Mouse (Mus musculus): ENCODE data around the gene Sept9. TPM values are rescaled to one million over a fixed set of nuclear protein-coding genes. Genes with fewer than 3 reads are reported as not detected.
A peak's percentile ranks its signal among the peaks of the same experiment; 100 is the strongest.

The Sept9 gene
- polyA plus RNA-seq, 1 experiment from 2014 or later, result 186 TPM

GRCm38 (mm10) chr11:117255108-117255489 lies 55.6 kb downstream of the Sept9 start:
- Histone ChIP-seq H3K4me3 (no peak overlapping the region), H3K27me3 (ENCODE audit: low read depth, poor library complexity, severe bottlenecking) (0 out of 2 replicates have a peak, but pooled peaks cover 3% of the 10 kb centered on the region), H3K4me1 (peaks cover 23% of the 10 kb centered on the region), H3K9me3 (replicated peaks) (no peaks in the 10 kb centered on the region), H3K36me3 (no peaks in the 10 kb centered on the region), H3K27ac (replicated peaks) (no peak overlapping the region)
- WGBS, result 89% methylated on average over 3 of the region's 3 CpGs
- DNase-seq (ENCODE audit: low spot score), result no peak

- no peak overlapping the region for H3K4me3 ChIP-seq
- 0 out of 2 replicates have a peak, but pooled peaks cover 3% of the 10 kb centered on the region for H3K27me3 ChIP-seq (ENCODE audit: low read depth, poor library complexity, severe bottlenecking)
- H3K27ac ChIP-seq (replicated peaks), result no peak overlapping the region; the same call in 1 of the 2 replicates
- no peak for DNase-seq (ENCODE audit: low spot score)
- H3K9me3 ChIP-seq (replicated peaks), result no peaks in the 10 kb centered on the region
- 70% methylated on average over 9 of the region's 9 CpGs for WGBS
- H3K36me3 ChIP-seq, result no peaks in the 10 kb centered on the region
- peaks cover 25% of the 10 kb centered on the region for H3K4me1 ChIP-seq
Observed at GRCm38 (mm10) chr11:117256088-117256487, 56.6 kb downstream of the Sept9 start.

GRCm38 (mm10) chr11:117256840-117257239 lies 57.4 kb downstream of the Sept9 start:
- H3K9me3 ChIP-seq (replicated peaks), result no peaks in the 10 kb centered on the region
- 96% methylated on average over 6 of the region's 6 CpGs for WGBS

GRCm38 (mm10) chr11:117257266-117257665 lies 57.8 kb downstream of the Sept9 start:
- Histone ChIP-seq H3K4me1 (peaks cover 24% of the 10 kb centered on the region), H3K27ac (replicated peaks) (no peak overlapping the region), H3K27me3 (ENCODE audit: low read depth, poor library complexity, severe bottlenecking) (0 out of 2 replicates have a peak, but pooled peaks cover 3% of the 10 kb centered on the region), H3K36me3 (no peaks in the 10 kb centered on the region), H3K4me3 (no peak overlapping the region), H3K9me3 (replicated peaks) (no peaks in the 10 kb centered on the region)
- 89% methylated on average over 1 of the region's 1 CpGs for WGBS
- DNase-seq (ENCODE audit: low spot score), result no peak

More at GRCm38 (mm10) chr11:117256840-117257239, 57.4 kb downstream of the Sept9 start:
- Histone ChIP-seq H3K4me1 (peaks cover 24% of the 10 kb centered on the region), H3K4me3 (no peak overlapping the region), H3K27ac (replicated peaks) (no peak overlapping the region), H3K36me3 (no peaks in the 10 kb centered on the region), H3K27me3 (ENCODE audit: low read depth, poor library complexity, severe bottlenecking) (0 out of 2 replicates have a peak, but pooled peaks cover 3% of the 10 kb centered on the region)
- no peak for DNase-seq (ENCODE audit: low spot score)

GRCm38 (mm10) chr11:117257842-117258241 lies 58.4 kb downstream of the Sept9 start:
- H3K4me1 ChIP-seq, result peaks cover 24% of the 10 kb centered on the region
- no peak overlapping the region for H3K4me3 ChIP-seq
- no peak for DNase-seq (ENCODE audit: low spot score)
- H3K9me3 ChIP-seq (replicated peaks), result no peaks in the 10 kb centered on the region
- 0 out of 2 replicates have a peak, but pooled peaks cover 3% of the 10 kb centered on the region for H3K27me3 ChIP-seq (ENCODE audit: low read depth, poor library complexity, severe bottlenecking)
- H3K36me3 ChIP-seq, result no peaks in the 10 kb centered on the region
- H3K27ac ChIP-seq (replicated peaks), result no peak overlapping the region

DNA sequence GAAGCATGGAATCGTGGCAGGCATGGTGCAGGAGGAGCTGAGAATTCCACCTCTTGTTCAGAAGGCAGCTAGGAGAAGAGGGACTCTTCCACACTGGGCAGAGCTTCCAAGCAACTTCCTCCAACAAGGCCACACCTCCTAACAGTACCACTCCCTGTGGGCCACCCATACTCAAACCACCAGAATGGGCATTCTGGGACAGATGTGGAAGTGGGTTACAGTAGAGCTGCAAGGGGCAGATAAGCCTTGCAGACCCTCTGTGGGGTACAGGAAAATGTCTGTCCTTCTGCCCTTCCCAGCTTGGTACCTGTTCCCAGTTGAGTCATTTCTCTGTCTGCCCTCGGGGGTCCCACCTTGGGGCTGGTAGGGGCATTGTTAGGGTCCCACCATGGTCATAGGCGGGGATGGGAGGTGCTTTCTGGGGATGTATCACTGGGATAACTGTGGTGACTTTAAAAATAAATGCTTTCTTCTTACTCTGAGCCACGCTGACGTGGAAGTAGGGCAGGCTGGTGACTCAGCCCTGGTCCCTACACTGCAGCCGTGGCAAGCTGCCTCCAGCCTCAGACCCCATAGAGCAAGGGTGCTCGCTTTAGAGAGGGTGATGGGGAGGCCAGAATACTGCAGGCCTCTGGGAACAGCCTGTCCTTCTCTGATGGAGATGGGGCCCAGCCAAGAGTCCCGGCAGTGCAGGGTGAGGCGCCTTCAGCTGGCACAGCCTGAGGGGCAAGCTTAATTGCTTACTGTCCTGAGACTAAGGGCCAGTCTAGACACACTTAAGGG lies 59.9 kb downstream of the Sept9 start:
- WGBS, result 85% methylated on average over 9 of the region's 9 CpGs

DNA sequence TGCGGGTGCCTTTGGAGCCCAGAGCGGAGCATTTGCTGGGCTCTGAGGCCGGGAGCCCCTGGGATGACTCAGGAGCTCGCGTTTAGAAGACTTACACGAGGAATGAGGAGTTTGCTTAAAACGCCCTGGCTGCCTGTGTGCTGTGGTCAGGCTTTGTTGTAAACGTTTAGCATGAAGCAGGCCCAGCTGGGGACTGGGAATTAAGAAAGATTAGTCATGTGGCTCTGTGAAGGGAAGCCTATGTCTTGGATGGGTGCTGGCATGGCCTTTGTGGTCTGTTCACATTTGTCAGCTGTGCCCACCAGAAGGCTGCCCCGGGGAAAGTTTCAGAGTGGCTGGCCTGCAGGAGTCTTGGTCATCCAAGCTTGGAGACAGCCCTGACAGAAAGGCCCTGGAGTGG lies 61.2 kb downstream of the Sept9 start:
- Histone ChIP-seq H3K4me1 (peaks cover 42% of the 10 kb centered on the region), H3K9me3 (replicated peaks) (no peaks in the 10 kb centered on the region), H3K27me3 (ENCODE audit: low read depth, poor library complexity, severe bottlenecking) (peaks cover 20% of the 10 kb centered on the region), H3K36me3 (no peaks in the 10 kb centered on the region), H3K4me3 (no peak overlapping the region), H3K27ac (replicated peaks) (peak overlapping the region; percentile 63; the same call in 1 of the 2 replicates)
- WGBS, result 64% methylated on average over 9 of the region's 9 CpGs
- DNase-seq (ENCODE audit: low spot score), result no peak

More for the DNA sequence above, 59.9 kb downstream of the Sept9 start:
- no peak for DNase-seq (ENCODE audit: low spot score)
- Histone ChIP-seq H3K27me3 (ENCODE audit: low read depth, poor library complexity, severe bottlenecking) (peaks cover 11% of the 10 kb centered on the region), H3K27ac (replicated peaks) (no peak overlapping the region), H3K36me3 (no peaks in the 10 kb centered on the region), H3K4me3 (no peak overlapping the region), H3K9me3 (replicated peaks) (no peaks in the 10 kb centered on the region), H3K4me1 (peaks cover 30% of the 10 kb centered on the region)

GRCm38 (mm10) chr11:117263096-117263808 lies 63.8 kb downstream of the Sept9 start:
- Histone ChIP-seq H3K4me3 (no peak overlapping the region), H3K36me3 (no peaks in the 10 kb centered on the region), H3K27ac (replicated peaks) (no peak overlapping the region), H3K27me3 (ENCODE audit: low read depth, poor library complexity, severe bottlenecking) (peaks cover 20% of the 10 kb centered on the region), H3K4me1 (peaks cover 61% of the 10 kb centered on the region), H3K9me3 (replicated peaks) (no peaks in the 10 kb centered on the region)
- WGBS, result 63% methylated on average over 9 of the region's 9 CpGs
- no peak for DNase-seq (ENCODE audit: low spot score)

DNA sequence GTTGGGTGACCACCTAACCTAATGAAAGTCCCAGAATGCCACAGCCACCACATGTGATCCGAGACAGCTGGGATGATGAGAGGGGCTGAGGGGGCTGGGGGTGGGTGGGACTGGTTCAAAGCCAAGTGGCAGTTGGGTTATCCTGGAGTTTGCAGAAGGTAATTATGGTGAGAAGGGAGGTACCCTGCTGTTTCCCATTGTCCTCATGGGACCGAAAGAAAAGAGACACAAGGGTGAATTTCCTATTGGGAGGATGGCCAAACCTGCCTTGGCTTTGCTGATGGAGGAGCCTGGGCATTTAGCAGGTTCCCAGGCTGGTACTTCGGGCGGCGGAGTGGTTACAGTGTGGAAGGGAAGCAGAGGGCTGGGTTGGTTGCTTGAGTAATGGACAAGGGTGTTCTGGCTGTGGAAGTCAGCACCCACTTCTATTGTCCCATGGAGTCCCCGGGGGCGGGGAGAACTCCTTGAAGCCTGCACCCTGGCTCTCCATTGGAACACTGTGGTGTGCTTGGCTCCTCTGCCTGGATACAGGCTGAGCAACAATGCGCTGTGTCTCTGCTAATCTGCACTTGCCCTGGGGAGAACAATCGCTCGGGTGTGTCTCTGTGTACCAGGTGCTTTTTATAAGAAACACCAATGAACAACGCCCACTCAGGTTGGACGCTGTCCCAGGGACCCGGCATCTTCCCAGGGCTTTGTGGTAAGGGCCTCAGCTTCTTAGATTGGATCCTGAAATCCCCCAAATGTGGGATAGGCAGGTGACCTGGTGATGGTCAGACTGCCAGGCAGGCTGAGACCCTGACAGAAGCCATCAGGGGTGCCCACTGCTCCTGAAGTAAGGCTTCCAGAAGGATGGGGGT lies 64.9 kb downstream of the Sept9 start:
- DNase-seq (ENCODE audit: low spot score), result no peak
- Histone ChIP-seq H3K4me3 (no peak overlapping the region), H3K9me3 (replicated peaks) (no peaks in the 10 kb centered on the region), H3K4me1 (peaks cover 72% of the 10 kb centered on the region), H3K27ac (replicated peaks) (peak overlapping the region; percentile 47), H3K36me3 (no peaks in the 10 kb centered on the region), H3K27me3 (ENCODE audit: low read depth, poor library complexity, severe bottlenecking) (peaks cover 20% of the 10 kb centered on the region)
- 65% methylated on average over 13 of the region's 13 CpGs for WGBS

- Histone ChIP-seq H3K27me3 (ENCODE audit: low read depth, poor library complexity, severe bottlenecking) (peaks cover 17% of the 10 kb centered on the region), H3K9me3 (replicated peaks) (no peaks in the 10 kb centered on the region), H3K36me3 (peaks cover 5% of the 10 kb centered on the region; the same call in 1 of the 2 replicates), H3K4me3 (peak overlapping the region; percentile 77), H3K27ac (replicated peaks) (peak overlapping the region; percentile 96), H3K4me1 (peaks cover 82% of the 10 kb centered on the region)
- WGBS, result 4% methylated on average over 18 of the region's 18 CpGs
- peak; percentile 66 for DNase-seq (ENCODE audit: low spot score)
Observed at GRCm38 (mm10) chr11:117265270-117265980, 66.0 kb downstream of the Sept9 start.

GRCm38 (mm10) chr11:117265981-117266905 lies 66.8 kb downstream of the Sept9 start:
- Histone ChIP-seq H3K27me3 (ENCODE audit: low read depth, poor library complexity, severe bottlenecking) (peaks cover 17% of the 10 kb centered on the region), H3K36me3 (peaks cover 12% of the 10 kb centered on the region), H3K4me3 (peak overlapping the region; percentile 77), H3K4me1 (peaks cover 84% of the 10 kb centered on the region), H3K27ac (replicated peaks) (peak overlapping the region; percentile 96), H3K9me3 (replicated peaks) (no peaks in the 10 kb centered on the region)
- WGBS, result under 1% methylated on average over 64 of the region's 69 CpGs
- peak; percentile 91 for DNase-seq (ENCODE audit: low spot score)

Measured in midbrain, embryonic 10.5 days (tissue).